Mouse (Mus musculus) E14TG2a.4 (cell line): ENCODE results near the gene Cpt1c.

Experiments
- CTCF ChIP-seq: conservative IDR thresholded peaks from 2 replicates; pipeline ENCODE4 v1.5.1; 2014; ENCODE audit warnings: low read length
- NANOG ChIP-seq: IDR thresholded peaks from 2 replicates; pipeline ENCODE4 v1.6.1; 2014; ENCODE audit warnings: borderline replicate concordance, low read length, mixed read lengths
- POU5F1 ChIP-seq: IDR thresholded peaks from 2 replicates; pipeline ENCODE4 v1.6.1; 2014; ENCODE audit warnings: low read length, borderline replicate concordance

- TF ChIP-seq CTCF (peak; percentile 89), NANOG (no peak), POU5F1 (no peak)
These were observed 16.4 kb downstream of the Cpt1c start for GRCm38 (mm10) chr7:44958208-44958607.
